Mouse (Mus musculus) thymus, adult 2 months (tissue): Measurements from ENCODE around the gene Fli1.

Experiments
- CTCF ChIP-seq: fragments of 200-500 bp; IDR thresholded peaks from 2 replicates; pipeline ENCODE4 v1.5.1; 2012; ENCODE audit warnings: mild to moderate bottlenecking, control low read depth, low read length, moderate library complexity, borderline replicate concordance; ENCODE audit not compliant: control insufficient read depth, poor library complexity, insufficient read depth; ENCODE audit errors: extremely low read depth
- POLR2A ChIP-seq: fragments of 200-500 bp; IDR thresholded peaks from 2 replicates; pipeline ENCODE4 v1.6.1; 2012; ENCODE audit warnings: mild to moderate bottlenecking, low read length, control low read depth, moderate library complexity; ENCODE audit not compliant: control insufficient read depth, poor library complexity, insufficient read depth; ENCODE audit errors: extremely low read depth

- TF ChIP-seq CTCF, result no peak
- no peak for TF ChIP-seq POLR2A
Observed at GRCm38 (mm10) chr9:32495643-32495997, 47.0 kb downstream of the Fli1 start.
